Mouse (Mus musculus) layer of hippocampus, adult 8-10 months (tissue): ENCODE measurements around the gene Slc22a26. TPM values are rescaled to one million over a fixed set of nuclear protein-coding genes. Genes with fewer than 3 reads are reported as not detected.
A peak's percentile ranks its signal among the peaks of the same experiment; 100 is the strongest.
"Not testable (repeated sequence)": the region's sequence is repeated elsewhere in the genome, so short reads cannot be mapped to it uniquely, and the experiment has no call there.

Experiments
- DNase-seq, 2 experiments: peaks; one replicate each; pipeline ENCODE4 v3.0.0; 2022; ENCODE audit warnings: low spot score in 2 of 2
- total RNA-seq, 4 experiments: library from RNA; stranded (reverse); gene quantifications; 2 replicates each; pipeline ENCODE4 v1.2.4; 2022

Slc22a26 gene
- not detected for total RNA-seq

GRCm38 (mm10) chr19:7802571-7802970 is at the start of gene Slc22a26:
Gene Slc22a26, minus strand, starts transcription at chr19:7802667.
- no peak for DNase-seq

DNA sequence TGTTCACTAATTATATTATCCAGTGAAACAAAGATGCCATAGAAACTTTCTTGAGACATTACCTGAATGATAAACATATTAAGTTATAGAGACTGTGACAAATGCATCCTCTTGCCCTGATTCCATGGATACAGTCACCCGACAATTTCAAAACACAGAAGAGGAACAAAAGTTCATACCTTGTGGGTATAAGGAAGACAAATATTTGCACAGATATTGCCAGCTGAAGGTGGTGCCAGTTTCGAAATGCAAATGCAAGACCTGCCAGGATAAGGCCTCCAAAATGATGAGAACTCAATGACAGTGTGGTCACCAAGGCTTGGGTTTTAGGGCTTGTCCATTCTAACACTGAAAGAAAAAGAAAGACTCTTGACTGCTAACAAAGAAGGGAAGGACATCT is 27.4 kb upstream of the Slc22a26 start:
- DNase-seq = no peak

DNA sequence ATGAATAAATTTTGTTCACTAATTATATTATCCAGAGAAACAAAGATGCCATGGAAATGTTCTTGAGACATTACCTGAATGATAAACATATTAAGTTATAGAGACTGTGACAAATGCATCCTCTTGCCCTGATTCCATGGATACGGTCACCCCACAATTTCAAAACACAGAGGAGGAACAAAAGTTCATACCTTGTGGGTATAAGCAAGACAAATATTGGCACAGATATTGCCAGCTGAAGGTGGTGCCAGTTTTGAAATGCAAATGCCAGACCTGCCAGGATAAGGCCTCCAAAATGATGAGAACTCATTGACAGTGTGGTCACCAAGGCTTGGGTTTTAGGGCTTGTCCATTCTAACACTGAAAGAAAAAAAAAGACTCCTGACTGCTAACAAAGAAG is 11.9 kb downstream of the Slc22a26 start:
- DNase-seq = no peak

DNA sequence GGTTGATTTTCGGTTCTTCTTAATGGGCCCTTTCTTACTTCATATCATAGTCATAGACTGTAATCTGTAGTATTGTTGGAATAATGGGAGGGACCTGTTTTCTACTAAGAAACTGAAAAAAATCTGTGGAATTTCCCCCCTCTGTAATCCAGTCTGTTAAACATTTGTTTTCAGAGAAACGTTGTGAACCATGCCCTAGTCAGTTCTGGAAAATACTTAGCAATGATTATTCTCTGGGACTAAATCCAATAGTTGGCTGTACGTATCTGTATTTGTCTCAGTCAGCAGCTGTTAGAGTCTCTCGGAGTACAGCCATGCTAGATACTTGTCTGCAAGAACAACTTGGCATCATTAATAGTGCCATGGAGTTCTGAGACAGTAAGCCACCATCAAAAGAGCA is 27.2 kb downstream of the Slc22a26 start:
- DNase-seq = peak; percentile 5 to 7

GRCm38 (mm10) chr19:7766124-7766523 is 36.3 kb downstream of the Slc22a26 start:
- DNase-seq = no peak

DNA sequence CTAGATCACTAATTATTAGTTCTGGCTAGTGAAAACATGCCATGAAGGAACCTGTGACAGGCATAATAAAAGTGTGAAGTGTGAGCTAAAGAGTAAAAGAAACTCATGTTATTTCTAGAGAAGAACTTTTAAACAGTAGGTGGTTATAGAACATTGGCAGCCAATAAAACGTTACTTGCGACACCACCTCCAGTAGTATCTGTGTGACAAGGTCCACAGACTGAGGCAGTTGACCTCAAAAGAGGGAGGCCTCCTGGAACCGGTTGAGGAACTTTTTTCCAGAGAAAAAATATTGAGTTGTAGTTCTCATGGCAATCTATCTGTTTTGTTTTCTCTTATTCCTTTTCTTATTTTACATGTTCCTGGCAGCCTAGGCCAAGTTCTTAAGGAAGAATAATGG is 36.9 kb downstream of the Slc22a26 start:
- DNase-seq = no peak

DNA sequence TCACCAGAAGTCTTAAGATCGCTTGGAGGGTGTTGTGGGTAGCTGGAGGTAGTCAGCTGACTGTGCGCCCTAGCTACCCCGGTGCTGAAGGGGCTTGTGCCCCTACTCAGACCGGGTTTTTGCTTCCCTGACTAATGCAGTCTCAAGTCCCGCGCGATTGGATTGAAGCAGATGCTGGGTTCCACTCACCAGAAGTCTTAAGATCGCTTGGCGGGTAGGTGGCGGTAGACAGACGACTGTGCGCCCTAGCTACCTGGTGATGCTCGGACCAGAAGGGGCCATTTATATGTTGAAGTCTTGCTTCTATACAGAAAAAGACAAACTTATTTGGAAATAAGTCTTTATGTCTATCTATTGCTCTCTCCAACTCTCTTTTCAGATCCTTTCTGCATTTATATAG is 49.1 kb downstream of the Slc22a26 start:
- DNase-seq = not testable (repeated sequence)

Other genes starting within 250 kb of the Slc22a26 start
- gene Pla2g16, start 245.2 kb downstream of the Slc22a26 start, total RNA-seq = 10 to 100 TPM; 40.1 to 48.2 (median 43.3) TPM
- gene Lgals12, start 195.5 kb downstream of the Slc22a26 start, total RNA-seq = under 1 TPM; 0.22 to 0.63 (median 0.38) TPM
- under 1 TPM in 1 of 4 experiments, not detected in 3; 0.55 TPM for gene Hrasls5, start 190.1 kb downstream of the Slc22a26 start, total RNA-seq
- not detected for gene Slc22a19, start 91.4 kb downstream of the Slc22a26 start, total RNA-seq
- gene Slc22a27, start 163.4 kb upstream of the Slc22a26 start, total RNA-seq = not detected